In genomic region chr10:89764457-89765121, GRCm38 (mm10) we compare ENCODE assay signal across 14 mouse cellular contexts. TPM values are rescaled to one million over a fixed set of nuclear protein-coding genes. Genes with fewer than 3 reads are reported as not detected.
A peak's percentile ranks its signal among the peaks of the same experiment; 100 is the strongest.
DNase-seq lines count a peak whose midpoint lies in the region; ATAC-seq and TF ChIP-seq lines count a peak whose summit lies in the region.
"Had no signal": no experiment of that assay in that cellular context is flagged by ENCODE, and none has a peak within 500 bp of the region (broad histone marks: within the 10 kb centered on the region; RNA-seq: fewer than 3 reads in every experiment).

No protein-coding gene starts in this region.

- no peak overlapping the region for H3K4me2 ChIP-seq in heart, embryonic 16.5 days (ENCODE audit: low read depth, low read length)
- H3K4me2 ChIP-seq in liver, postnatal 0 days (ENCODE audit: low read depth, low read length) = no peak overlapping the region
- no peak overlapping the region for H3K4me2 ChIP-seq in midbrain, embryonic 11.5 days
- H3K4me2 ChIP-seq: neural tube, embryonic 12.5 days had no signal

- H3K27me3 ChIP-seq in heart, embryonic 16.5 days (ENCODE audit: control insufficient read depth, insufficient read depth, low read length) = no peaks in the 10 kb centered on the region
- no peaks in the 10 kb centered on the region for H3K27me3 ChIP-seq in liver, postnatal 0 days (ENCODE audit: insufficient read depth, low read length)
- H3K27me3 ChIP-seq in midbrain, embryonic 11.5 days (ENCODE audit: control insufficient read depth, insufficient read depth, low read length) = no peaks in the 10 kb centered on the region
- H3K27me3 ChIP-seq: neural tube, embryonic 12.5 days had no signal

- H3K4me3 ChIP-seq in heart, embryonic 16.5 days (ENCODE audit: low read length) = no peak overlapping the region
- H3K4me3 ChIP-seq in liver, postnatal 0 days (ENCODE audit: low read depth, low read length) = no peak overlapping the region
- no peak overlapping the region for H3K4me3 ChIP-seq in midbrain, embryonic 11.5 days (ENCODE audit: low read depth, low read length)
- H3K4me3 ChIP-seq: erythroblast, embryonic 14.5 days; neural tube, embryonic 12.5 days had no signal

- DNase-seq in heart, postnatal 25 days (ENCODE audit: low spot score) = no peak
- DNase-seq in A20 (ENCODE audit: low read depth, low spot score) = peak; percentile 61
- no peak for DNase-seq in liver, postnatal 0 days
- DNase-seq in left cerebral cortex, adult 18-20 months (ENCODE audit: low spot score in 2 of 2) = no peak
- DNase-seq in left cerebral cortex, adult 11 months (ENCODE audit: low spot score) = no peak
- no peak for DNase-seq in midbrain, embryonic 11.5 days (ENCODE audit: low spot score, missing footprints)
- DNase-seq: adrenal gland, postnatal 25 days; cerebellum, adult 11 months; midbrain, embryonic 14.5 days had no signal

- WGBS in heart, embryonic 16.5 days = 56% methylated on average over 9 of the region's 9 CpGs
- 49% methylated on average over 9 of the region's 9 CpGs for WGBS in liver, postnatal 0 days (ENCODE audit: insufficient replicate concordance)
- WGBS in midbrain, embryonic 11.5 days = 91% methylated on average over 9 of the region's 9 CpGs

- no peak; the same call in 1 of the 2 replicates for ATAC-seq in heart, embryonic 16.5 days (replicated peaks; ENCODE audit: extremely low read depth, insufficient read depth, low FRiP score)
- peak; percentile 67 for ATAC-seq in activated CD4-positive, CD25-positive, alpha-beta regulatory T cell, adult 4 months
- no peak for ATAC-seq in liver, postnatal 0 days
- ATAC-seq in midbrain, embryonic 11.5 days (ENCODE audit: low FRiP score) = no peak
- ATAC-seq: hindbrain, postnatal 0 days had no signal

- H3K27ac ChIP-seq in heart, embryonic 16.5 days (ENCODE audit: low read length) = peak overlapping the region; percentile 59
- H3K27ac ChIP-seq in liver, postnatal 0 days (ENCODE audit: low read depth) = no peak overlapping the region
- no peak overlapping the region for H3K27ac ChIP-seq in midbrain, embryonic 11.5 days (ENCODE audit: low read depth, low read length)
- H3K27ac ChIP-seq: hindbrain, postnatal 0 days; neural tube, embryonic 12.5 days had no signal

- H3K36me3 ChIP-seq in heart, embryonic 16.5 days (ENCODE audit: control insufficient read depth, insufficient read depth) = no peaks in the 10 kb centered on the region
- no peaks in the 10 kb centered on the region for H3K36me3 ChIP-seq in liver, postnatal 0 days (replicated peaks; ENCODE audit: insufficient read depth, low read length)
- H3K36me3 ChIP-seq in midbrain, embryonic 11.5 days (ENCODE audit: control insufficient read depth, insufficient read depth, low read length) = no peaks in the 10 kb centered on the region
- H3K36me3 ChIP-seq: neural tube, embryonic 12.5 days had no signal

- TF ChIP-seq EP300 in liver, postnatal 0 days (IDR thresholded peaks at IDR 0.05; ENCODE audit: low read depth) = peak; percentile 35; the same call in 1 of the 2 replicates

- H3K9me3 ChIP-seq in heart, embryonic 16.5 days (replicated peaks; ENCODE audit: control insufficient read depth, low read length) = no peaks in the 10 kb centered on the region
- no peaks in the 10 kb centered on the region for H3K9me3 ChIP-seq in liver, postnatal 0 days (ENCODE audit: low read length)
- no peaks in the 10 kb centered on the region for H3K9me3 ChIP-seq in midbrain, embryonic 11.5 days (ENCODE audit: control insufficient read depth, low read length)
- H3K9me3 ChIP-seq: neural tube, embryonic 12.5 days had no signal

- H3K9ac ChIP-seq in heart, embryonic 16.5 days (ENCODE audit: low read length) = no peak overlapping the region
- no peak overlapping the region for H3K9ac ChIP-seq in liver, postnatal 0 days (replicated peaks)
- no peak overlapping the region for H3K9ac ChIP-seq in midbrain, embryonic 11.5 days (ENCODE audit: low read length)
- H3K9ac ChIP-seq: neural tube, embryonic 12.5 days had no signal

- intact Hi-C loops in heart, postnatal 25 days (cut with DNase I) = no loop called here

- TF ChIP-seq CTCF in liver, postnatal 0 days (IDR thresholded peaks at IDR 0.05; ENCODE audit: low read depth) = no peak

- H3K4me1 ChIP-seq in heart, embryonic 16.5 days (ENCODE audit: control insufficient read depth, insufficient read depth, low read length) = peaks cover 13% of the 10 kb centered on the region
- peaks cover under 1% of the 10 kb centered on the region for H3K4me1 ChIP-seq in liver, postnatal 0 days (ENCODE audit: insufficient read depth)
- H3K4me1 ChIP-seq in midbrain, embryonic 11.5 days (ENCODE audit: control insufficient read depth, insufficient read depth, low read length) = no peaks in the 10 kb centered on the region
- H3K4me1 ChIP-seq: neural tube, embryonic 12.5 days had no signal

RNA-seq across cellular contexts. Expression of gene Uhrf1bp1l, which starts 19.8 kb away (rescaled TPM):
- polyA plus RNA-seq in heart, embryonic 16.5 days (2015; fragmentation: Nextera tagmentation; extraction: Ambion mirVana) = 19.9 and 22.9 TPM in 2 replicates
- total RNA-seq in heart, postnatal 25 days (2021) = 10 to 100 TPM; 23.0 to 25.0 TPM
- polyA plus RNA-seq in activated CD4-positive, CD25-positive, alpha-beta regulatory T cell, adult 4 months (2017; shearing (Covaris generic)) = 10 to 100 TPM; 24.6 to 33.1 TPM
- 13.2 and 14.7 TPM in 2 replicates for polyA plus RNA-seq in liver, postnatal 0 days (2015; fragmentation: Nextera tagmentation; extraction: Ambion mirVana)
- 10 to 100 TPM; 77.1 to 81.1 TPM for total RNA-seq in left cerebral cortex, adult 18-20 months (2021)
- polyA plus RNA-seq in midbrain, embryonic 11.5 days (2014; fragmentation: Nextera tagmentation; extraction: Ambion mirVana) = 28.8 and 30.4 TPM in 2 replicates

RNA-seq across cellular contexts. Expression of gene Actr6, which starts 32.5 kb away (rescaled TPM):
- polyA plus RNA-seq in heart, embryonic 16.5 days (2015; fragmentation: Nextera tagmentation; extraction: Ambion mirVana) = 19.0 and 29.6 TPM in 2 replicates
- total RNA-seq in heart, postnatal 25 days (2021) = 10 to 100 TPM; 11.5 to 12.2 TPM
- polyA plus RNA-seq in activated CD4-positive, CD25-positive, alpha-beta regulatory T cell, adult 4 months (2017; shearing (Covaris generic)) = 10 to 100 TPM; 46.8 to 50.2 TPM
- polyA plus RNA-seq in liver, postnatal 0 days (2015; fragmentation: Nextera tagmentation; extraction: Ambion mirVana) = 19.2 and 19.9 TPM in 2 replicates
- 10 to 100 TPM; 19.4 to 21.0 TPM for total RNA-seq in left cerebral cortex, adult 18-20 months (2021)
- 42.5 and 47.8 TPM in 2 replicates for polyA plus RNA-seq in midbrain, embryonic 11.5 days (2014; fragmentation: Nextera tagmentation; extraction: Ambion mirVana)
